Mouse (Mus musculus): ENCODE data around the gene Cyp4f39.
"Not testable (repeated sequence)": the region's sequence is repeated elsewhere in the genome, so short reads cannot be mapped to it uniquely, and the experiment has no call there.

DNA sequence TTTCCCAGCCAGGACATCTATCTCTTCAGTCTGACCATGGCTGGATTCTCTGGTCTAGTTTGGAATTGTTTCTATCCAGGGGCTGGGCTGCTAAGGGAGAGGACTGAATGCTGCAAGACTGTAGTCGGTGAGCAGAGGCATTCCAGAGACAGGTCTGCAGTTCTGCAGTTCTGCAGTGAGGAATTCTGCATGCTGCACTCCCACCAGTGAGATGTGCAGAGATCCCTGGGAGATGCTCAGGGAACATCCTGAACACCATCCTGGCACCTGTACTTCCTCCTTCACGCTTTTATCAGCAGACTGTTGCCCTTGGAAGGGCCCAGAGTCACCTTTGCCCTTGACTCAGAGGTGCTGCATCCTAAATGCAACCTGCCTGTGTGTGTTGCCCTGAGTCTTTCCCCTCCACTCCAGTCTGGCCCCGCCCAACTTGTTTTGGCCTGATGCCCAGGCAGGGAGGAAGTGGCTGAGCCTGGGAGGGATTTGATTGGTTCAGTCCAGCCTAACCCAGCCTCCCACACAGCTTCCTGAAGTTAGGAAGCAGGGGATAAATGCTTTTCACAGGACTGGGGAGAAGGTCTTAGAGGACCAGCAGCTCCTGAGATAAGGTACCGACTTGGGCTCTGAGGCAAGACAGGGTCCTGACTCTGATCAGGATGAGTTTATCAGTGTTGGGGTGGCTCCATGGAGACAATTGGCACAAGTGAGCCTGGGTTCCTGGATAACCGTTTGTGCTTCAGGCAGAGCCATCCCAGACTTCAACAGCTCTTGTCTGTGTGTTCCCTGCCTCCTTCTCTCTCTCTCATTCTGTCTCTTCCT is 83.7 kb downstream of the Cyp4f39 start, which contains the start of gene Cyp4f16:
- not testable (repeated sequence) for TF ChIP-seq CTCF (IDR thresholded peaks at IDR 0.05; ENCODE audit: low read depth, low read length); POLR2A (IDR thresholded peaks at IDR 0.05; ENCODE audit: insufficient read depth, low read length); EP300 (IDR thresholded peaks at IDR 0.05; ENCODE audit: insufficient read depth, low read depth, low read length)
